Mouse (Mus musculus): ENCODE data around the gene 4933434E20Rik.

4933434E20Rik gene

DNA sequence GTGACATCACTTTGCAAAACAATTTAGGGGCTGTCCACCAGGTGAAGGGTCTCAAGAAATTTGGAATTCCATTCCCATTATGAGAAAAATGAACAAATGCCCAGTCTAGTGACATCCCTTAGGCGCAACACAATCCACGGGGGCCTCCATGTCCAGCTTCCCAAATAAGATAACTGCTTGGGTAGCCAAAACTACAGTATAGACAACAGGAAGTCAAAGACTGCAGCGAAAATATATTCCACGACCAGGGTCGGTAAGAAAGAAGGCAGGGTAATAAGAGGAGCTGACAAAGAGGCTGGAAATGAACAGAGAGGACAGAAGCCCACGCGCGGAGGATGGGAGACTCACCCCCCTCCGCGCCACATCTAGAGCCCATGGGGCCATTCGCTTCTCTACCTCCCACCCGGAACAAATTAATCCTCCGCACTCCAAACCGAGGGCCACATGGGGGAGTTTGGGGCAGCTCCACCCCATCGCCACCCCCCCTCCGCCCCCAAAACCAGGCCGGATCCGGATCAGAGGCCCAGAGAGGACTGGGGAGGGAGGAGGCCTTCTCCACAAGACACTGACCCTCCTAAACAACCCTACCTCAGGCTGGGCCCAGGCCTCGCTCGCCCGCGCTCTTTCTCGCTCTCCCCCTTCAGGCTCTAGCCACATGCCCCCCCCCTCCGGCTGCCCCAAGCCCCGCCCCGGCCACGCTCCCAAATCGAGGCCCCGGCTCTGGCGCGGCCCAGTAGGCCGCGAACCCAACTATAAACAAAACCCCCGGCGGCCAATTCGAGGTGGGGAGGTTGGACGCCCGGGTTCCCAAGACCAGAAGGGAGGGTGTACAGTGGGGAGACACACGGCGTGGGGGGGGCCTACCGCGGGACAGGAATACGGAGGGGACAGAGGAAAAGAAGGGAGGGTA, at the start of gene 4933434E20Rik:
TSS of gene 4933434E20Rik (plus strand) at position 196 of the 910 bp plus-strand sequence.
- peak in 1 of 2 experiments; percentile 59 for DNase-seq (ENCODE audit: low spot score in 2 of 2)

GRCm38 (mm10) chr3:90004091-90004796, 47.2 kb upstream of the 4933434E20Rik start:
- no peak for DNase-seq (ENCODE audit: low spot score in 2 of 2)

DNA sequence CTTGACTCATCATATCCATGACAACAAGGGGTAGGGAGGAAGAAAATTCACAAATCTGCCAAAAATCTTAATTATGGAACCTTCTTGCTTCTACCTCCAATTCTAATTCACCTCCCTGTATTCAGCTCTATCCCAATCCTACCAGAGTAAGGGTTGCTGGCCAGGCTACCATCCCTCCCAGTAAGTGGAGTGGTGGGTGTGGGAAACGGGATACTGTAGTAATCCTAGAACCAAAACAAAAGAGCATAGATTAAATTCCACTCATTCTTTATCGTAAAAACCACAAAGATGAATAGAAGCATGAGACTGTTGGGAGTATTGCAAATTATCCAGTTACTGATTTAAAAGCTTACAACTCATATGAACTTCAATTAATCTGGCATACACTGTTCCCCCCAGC, 41.1 kb upstream of the 4933434E20Rik start:
- no peak for DNase-seq (ENCODE audit: low spot score in 2 of 2)

- no peak for DNase-seq (ENCODE audit: low spot score in 2 of 2)
These were observed 34.8 kb upstream of the 4933434E20Rik start for GRCm38 (mm10) chr3:90016626-90017025.

- no peak for DNase-seq (ENCODE audit: low spot score in 2 of 2)
These were observed 16.8 kb upstream of the 4933434E20Rik start for GRCm38 (mm10) chr3:90034653-90035052.

DNA sequence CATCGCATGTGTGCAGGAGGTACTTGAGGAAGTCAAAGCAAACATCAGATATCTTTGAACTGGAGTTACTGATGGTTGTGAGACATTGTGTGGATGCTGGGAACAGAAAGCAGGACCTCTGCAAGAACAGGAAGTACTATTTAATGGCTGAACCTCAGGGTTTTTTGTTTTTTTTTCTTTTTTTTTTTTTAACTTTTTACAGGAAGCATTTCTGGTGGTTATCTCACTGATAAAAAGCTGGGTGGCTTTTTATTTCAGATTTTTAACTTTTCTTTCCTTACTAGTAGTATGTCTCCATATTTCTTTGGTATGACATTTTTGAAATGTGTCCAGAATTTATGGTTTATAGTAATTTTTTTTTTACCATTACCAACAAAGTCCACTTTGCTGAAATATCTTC, 15.2 kb upstream of the 4933434E20Rik start:
- no peak for DNase-seq (ENCODE audit: low spot score in 2 of 2)

DNA sequence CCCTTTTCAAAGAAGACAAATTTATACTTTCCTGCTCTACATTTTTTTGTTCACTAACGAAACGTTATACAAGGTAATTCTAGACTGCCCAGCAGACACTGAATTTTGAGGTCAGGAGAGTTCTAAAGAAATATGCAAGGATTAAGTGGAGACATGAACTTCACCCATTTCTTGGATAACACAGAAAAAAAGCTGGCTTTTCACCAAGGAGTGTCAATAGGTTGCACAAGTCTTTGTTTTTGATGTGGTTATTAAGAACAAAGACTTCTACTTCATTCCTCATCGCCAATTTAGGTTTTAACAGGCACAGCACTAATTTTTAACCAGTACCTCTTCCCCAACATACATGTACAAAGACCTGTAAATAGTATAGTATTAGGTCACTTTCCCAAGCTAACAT, 1.7 kb upstream of the 4933434E20Rik start:
- DNase-seq (ENCODE audit: low spot score in 2 of 2): no peak

DNA sequence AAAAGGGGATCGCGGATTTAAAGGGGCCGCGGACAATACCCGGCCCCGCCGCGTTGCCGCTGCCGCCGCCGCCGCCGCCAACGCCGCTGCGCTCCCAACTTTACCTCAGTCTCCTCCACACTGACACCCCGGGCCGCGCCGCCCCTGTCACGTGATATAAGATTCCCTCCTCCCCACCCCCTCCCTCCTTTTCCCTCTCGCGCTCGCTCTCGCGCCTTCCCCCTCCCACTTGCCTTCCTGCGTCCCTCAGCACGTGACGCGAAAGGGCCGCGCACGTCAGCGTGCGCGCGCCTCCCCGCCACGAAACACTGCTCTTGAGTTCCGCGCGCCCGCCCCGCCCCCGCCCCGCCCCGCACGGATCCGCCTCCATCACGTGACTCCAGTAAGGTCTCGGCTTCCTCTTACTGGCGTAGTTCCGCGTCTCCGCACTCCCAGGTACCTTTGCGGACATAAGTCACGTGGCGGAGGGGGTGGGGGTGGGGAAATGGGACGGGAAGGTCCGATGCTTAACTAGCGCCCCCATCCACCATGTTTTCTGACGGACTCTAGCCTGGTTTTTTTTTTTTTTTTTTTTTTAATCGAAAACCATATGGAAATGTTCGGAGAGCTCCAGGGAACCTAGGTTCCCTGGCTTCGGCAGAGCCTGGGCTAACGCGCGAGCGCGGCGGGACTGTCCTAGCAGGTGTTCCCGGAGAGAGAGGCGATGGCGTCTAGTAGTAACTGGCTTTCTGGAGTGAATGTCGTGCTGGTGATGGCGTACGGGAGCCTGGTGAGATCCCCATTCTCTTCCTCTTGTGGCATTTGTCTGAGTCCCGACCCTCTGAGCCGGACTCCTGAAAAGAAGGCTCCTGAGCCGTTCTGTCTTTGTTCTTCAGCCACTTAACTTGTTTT, 1.2 kb downstream of the 4933434E20Rik start, which contains the start of gene Ubap2l:
TSS of gene Ubap2l (minus strand) at position 278 of the 891 bp plus-strand sequence.
- peak; percentile 92 to 95 for DNase-seq (ENCODE audit: low spot score in 2 of 2)

DNA sequence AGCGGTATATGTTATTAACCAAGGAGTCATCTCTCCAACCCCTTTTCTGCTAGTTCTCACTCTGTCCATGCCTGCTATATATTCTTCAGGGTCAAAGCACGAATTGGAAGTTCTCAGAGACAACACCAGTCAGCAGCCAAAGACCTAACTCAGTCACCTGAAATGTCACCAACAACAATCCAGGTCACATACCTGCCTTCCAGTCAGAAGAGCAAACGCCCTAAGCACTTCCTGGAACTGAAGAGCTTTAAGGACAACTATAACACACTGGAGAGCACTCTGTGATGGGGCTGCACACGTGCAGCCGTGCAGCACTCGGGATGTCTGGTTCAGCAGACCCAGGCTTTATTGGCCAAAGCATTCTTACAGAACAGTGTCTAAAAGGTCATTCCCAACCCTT, 10.1 kb downstream of the 4933434E20Rik start:
- DNase-seq (ENCODE audit: low spot score in 2 of 2): no peak

- DNase-seq (ENCODE audit: low spot score in 2 of 2): no peak
These were observed 11.1 kb downstream of the 4933434E20Rik start for GRCm38 (mm10) chr3:90062539-90062938.

DNA sequence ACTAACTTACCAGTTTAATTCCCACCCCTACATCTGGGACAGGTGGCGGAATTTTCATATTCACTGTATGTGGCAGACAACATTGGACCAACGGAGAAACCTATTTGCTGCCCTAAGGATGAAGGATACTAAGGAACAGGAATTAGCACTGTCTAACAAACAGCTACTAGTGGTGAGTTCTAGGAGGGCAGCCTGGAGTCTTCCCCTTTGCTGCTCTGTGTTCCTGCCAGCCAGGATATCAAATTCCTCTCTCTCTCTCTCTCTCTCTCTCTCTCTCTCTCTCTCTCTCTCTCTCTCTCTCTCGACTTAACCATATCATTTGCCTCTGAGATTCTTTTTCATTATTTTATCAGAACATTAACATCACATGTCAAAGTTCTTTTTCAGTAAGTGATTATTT, 12.9 kb downstream of the 4933434E20Rik start:
- DNase-seq (ENCODE audit: low spot score in 2 of 2): no peak

- DNase-seq (ENCODE audit: low spot score in 2 of 2): peak in 1 of 2 experiments; percentile 49
These were observed 14.1 kb downstream of the 4933434E20Rik start for GRCm38 (mm10) chr3:90065553-90065952.

GRCm38 (mm10) chr3:90067851-90068250, 16.4 kb downstream of the 4933434E20Rik start:
- no peak for DNase-seq (ENCODE audit: low spot score in 2 of 2)

- DNase-seq (ENCODE audit: low spot score in 2 of 2): no peak
These were observed 18.3 kb downstream of the 4933434E20Rik start for GRCm38 (mm10) chr3:90069688-90070087.

GRCm38 (mm10) chr3:90072294-90072693, 20.9 kb downstream of the 4933434E20Rik start, which contains the start of gene Tpm3:
Tpm3 (plus strand) TSS chr3:90072649.
- no peak for DNase-seq (ENCODE audit: low spot score in 2 of 2)

GRCm38 (mm10) chr3:90076921-90077716, 25.7 kb downstream of the 4933434E20Rik start:
- peak; percentile 56 to 84 for DNase-seq (ENCODE audit: low spot score in 2 of 2)

GRCm38 (mm10) chr3:90078224-90078623, 26.8 kb downstream of the 4933434E20Rik start:
- DNase-seq (ENCODE audit: low spot score in 2 of 2): no peak

DNA sequence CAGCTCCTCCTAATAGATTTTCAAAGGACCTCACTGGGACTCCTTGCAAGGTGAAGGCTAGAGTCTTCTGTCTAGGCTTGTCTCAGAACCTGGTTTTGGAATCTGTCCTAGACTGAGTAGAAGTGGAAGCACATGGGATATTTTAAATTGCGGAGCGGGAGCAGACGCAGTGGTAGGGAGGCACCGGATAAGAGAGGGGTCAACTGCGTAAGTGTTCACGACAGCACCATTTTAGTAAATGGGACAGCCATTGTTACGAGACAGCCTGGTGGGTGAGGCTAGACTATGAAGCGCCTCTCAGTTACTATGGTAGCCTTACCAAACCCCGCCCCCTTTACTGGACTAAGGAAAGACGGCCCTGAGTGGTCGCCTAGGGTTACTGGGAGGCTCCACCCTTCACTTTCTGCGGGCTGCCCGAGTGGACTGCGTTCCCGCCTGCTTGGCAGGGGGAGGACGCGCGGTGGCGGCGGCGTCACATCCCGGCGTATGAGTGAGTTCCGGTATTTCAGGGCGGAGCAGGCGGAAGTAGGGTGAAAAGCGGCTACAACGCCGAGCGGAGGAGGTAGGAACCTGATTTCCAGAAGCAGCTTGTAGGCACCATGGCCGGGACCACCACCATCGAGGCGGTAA, 27.8 kb downstream of the 4933434E20Rik start:
- peak; percentile 84 to 86 for DNase-seq (ENCODE audit: low spot score in 2 of 2)

DNA sequence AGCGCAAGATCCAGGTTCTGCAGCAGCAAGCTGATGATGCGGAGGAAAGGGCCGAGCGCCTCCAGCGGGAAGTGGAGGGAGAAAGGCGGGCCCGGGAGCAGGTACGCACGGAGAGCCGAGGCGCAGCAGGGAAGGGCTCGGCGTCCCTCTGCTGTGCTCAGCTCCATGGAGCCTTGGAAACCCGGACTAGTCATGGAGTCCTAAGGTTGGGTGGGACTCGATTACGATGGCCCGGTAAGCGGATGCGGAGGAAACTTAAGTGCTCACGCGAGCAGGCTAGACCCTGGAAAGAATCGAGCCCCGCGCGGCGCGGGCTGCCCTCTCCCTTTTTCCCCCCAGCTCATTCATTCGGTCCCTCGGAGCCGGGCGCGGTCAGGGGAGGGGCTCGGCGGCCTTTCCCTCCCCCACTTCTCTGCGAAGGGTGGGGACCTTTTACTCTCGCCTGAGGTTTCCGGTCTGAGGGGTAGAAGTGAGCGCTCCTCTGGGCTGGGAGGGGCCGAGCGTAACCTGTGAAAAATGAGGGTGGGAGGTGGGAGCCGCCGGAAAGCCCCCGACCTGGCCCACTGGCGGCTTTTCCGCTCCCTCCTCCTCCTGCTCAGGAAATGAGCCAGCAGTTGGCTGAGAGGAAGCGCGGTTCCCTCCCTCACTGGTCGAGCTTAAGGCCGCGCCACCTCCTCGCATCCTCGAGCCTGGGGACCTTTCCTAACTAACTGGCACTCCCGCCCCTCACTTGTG, 28.5 kb downstream of the 4933434E20Rik start:
- peak; percentile 80 to 88 for DNase-seq (ENCODE audit: low spot score in 2 of 2)

DNA sequence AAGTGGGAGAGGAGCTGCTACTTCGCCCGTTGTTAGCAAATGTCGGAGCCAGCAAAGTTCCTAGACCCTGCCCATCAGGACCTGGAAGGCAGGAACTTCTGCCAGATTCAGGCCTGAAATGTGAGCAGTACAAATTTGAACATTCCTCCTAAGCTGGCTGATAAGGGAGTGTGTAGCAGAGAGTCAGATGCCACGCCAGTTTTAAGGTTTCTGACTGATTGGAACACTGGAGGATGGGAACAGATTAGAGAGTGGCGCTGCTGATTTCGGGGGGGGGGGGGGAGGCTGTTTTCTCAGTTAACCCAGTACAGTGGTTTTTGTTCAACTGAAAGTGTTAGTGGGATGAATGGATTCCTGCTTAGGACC, 29.0 kb downstream of the 4933434E20Rik start:
- no peak for DNase-seq (ENCODE audit: low spot score in 2 of 2)

All from thymus, postnatal 10 days (tissue).